Mouse (Mus musculus) 3T3-L1 (cell line): Measurements from ENCODE around the gene Igfbp6.
A peak's percentile ranks its signal among the peaks of the same experiment; 100 is the strongest.

Experiments used
- DNase-seq: peaks from one replicate; pipeline ENCODE4 v3.0.0-alpha.2; 2015; ENCODE audit warnings: low read depth, low spot score

Igfbp6 gene

GRCm38 (mm10) chr15:102108651-102109525 lies 35.3 kb upstream of the Igfbp6 start:
- DNase-seq, result peak; percentile 83

- no peak for DNase-seq
These were observed 33.9 kb upstream of the Igfbp6 start for GRCm38 (mm10) chr15:102110271-102110670.

GRCm38 (mm10) chr15:102110701-102111494 lies 33.3 kb upstream of the Igfbp6 start:
- no peak for DNase-seq

GRCm38 (mm10) chr15:102111495-102111829 lies 32.7 kb upstream of the Igfbp6 start:
- no peak for DNase-seq

- DNase-seq, result no peak
These were observed 32.0 kb upstream of the Igfbp6 start for GRCm38 (mm10) chr15:102112181-102112580.

GRCm38 (mm10) chr15:102112827-102113226 lies 31.3 kb upstream of the Igfbp6 start:
- no peak for DNase-seq

GRCm38 (mm10) chr15:102113674-102114073 lies 30.5 kb upstream of the Igfbp6 start:
- DNase-seq, result no peak

GRCm38 (mm10) chr15:102114651-102115260 lies 29.4 kb upstream of the Igfbp6 start:
- DNase-seq, result no peak

GRCm38 (mm10) chr15:102115731-102116231 lies 28.4 kb upstream of the Igfbp6 start:
- DNase-seq, result no peak

GRCm38 (mm10) chr15:102116753-102117415 lies 27.3 kb upstream of the Igfbp6 start:
- DNase-seq, result no peak

GRCm38 (mm10) chr15:102117461-102118443 lies 26.4 kb upstream of the Igfbp6 start:
- peak; percentile 80 for DNase-seq

GRCm38 (mm10) chr15:102118591-102118990 lies 25.6 kb upstream of the Igfbp6 start:
- DNase-seq, result no peak

GRCm38 (mm10) chr15:102119121-102119830 lies 24.9 kb upstream of the Igfbp6 start:
- no peak for DNase-seq

GRCm38 (mm10) chr15:102119831-102120170 lies 24.4 kb upstream of the Igfbp6 start:
- DNase-seq, result no peak

- no peak for DNase-seq
These were observed 23.6 kb upstream of the Igfbp6 start for GRCm38 (mm10) chr15:102120530-102120929.

GRCm38 (mm10) chr15:102126303-102126702 lies 17.9 kb upstream of the Igfbp6 start:
- no peak for DNase-seq

- DNase-seq, result no peak
These were observed 10.8 kb upstream of the Igfbp6 start for GRCm38 (mm10) chr15:102133314-102133713.

- no peak for DNase-seq
These were observed 9.5 kb upstream of the Igfbp6 start for GRCm38 (mm10) chr15:102134709-102135108.

GRCm38 (mm10) chr15:102135522-102136128 lies 8.5 kb upstream of the Igfbp6 start:
- no peak for DNase-seq
